Mouse (Mus musculus): ENCODE measurements at regions not wholly inside any gene's neighbourhood (a gene's known extent, or its start where the extent isn't known, plus 50 kb on each side); places are given as distances from the start of the nearest gene placed in this dataset.

DNA sequence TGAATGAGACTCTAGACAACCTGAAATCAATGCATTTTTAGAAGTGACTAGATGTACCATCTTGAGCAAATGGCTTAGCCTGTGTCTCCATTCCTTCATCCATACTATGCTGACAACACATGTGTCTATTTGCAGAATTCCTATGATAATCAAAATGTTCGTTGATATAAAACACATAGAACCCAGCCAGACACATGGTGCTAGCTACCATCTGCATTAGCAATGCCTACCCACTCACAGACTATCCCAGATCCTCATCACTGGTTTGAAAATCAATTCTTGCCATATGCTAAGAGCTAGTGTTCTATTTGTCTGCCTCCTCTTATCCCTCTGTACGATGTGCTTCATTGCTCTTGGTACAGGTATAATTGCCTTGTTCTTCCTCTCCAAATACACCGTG, 464.0 kb upstream of the Gm26657 start:
- TF ChIP-seq FLI1 (IDR thresholded peaks at IDR 0.05; ENCODE audit: low read length) = no peak
- no peak for TF ChIP-seq GATA1 (IDR thresholded peaks at IDR 0.05; ENCODE audit: borderline replicate concordance, low read length)
